Mouse (Mus musculus): ENCODE results near the gene AC140267.1. TPM values are rescaled to one million over a fixed set of nuclear protein-coding genes. Genes with fewer than 3 reads are reported as not detected.

The AC140267.1 gene
- polyA plus RNA-seq (2016; fragmentation: Nextera tagmentation; extraction: Ambion mirVana): 9.5 TPM in 1 of 2 replicates, not detected in the other

- H3K9ac ChIP-seq: peak within 1 kb of the TSS; percentile 86
- peak within 1 kb of the TSS; percentile 86 for H3K4me2 ChIP-seq (replicated peaks)
- WGBS: 97% methylated on average over 9 of the region's 9 CpGs
- no peak within 1 kb of the TSS for H3K27ac ChIP-seq
- H3K4me3 ChIP-seq: peak within 1 kb of the TSS; percentile 94
- H3K27me3 ChIP-seq (replicated peaks): no peaks in the 10 kb centered on the region
- peaks cover 39% of the 10 kb centered on the region for H3K36me3 ChIP-seq
- H3K4me1 ChIP-seq: peaks cover 11% of the 10 kb centered on the region
- no peaks in the 10 kb centered on the region for H3K9me3 ChIP-seq
- ATAC-seq (ENCODE audit: low FRiP score, low read depth): no peak
Observed at GRCm38 (mm10) chr15:80235535-80235934, at the start of gene AC140267.1. TSS of gene AC140267.1 (plus strand) at chr15:80235835.

DNA sequence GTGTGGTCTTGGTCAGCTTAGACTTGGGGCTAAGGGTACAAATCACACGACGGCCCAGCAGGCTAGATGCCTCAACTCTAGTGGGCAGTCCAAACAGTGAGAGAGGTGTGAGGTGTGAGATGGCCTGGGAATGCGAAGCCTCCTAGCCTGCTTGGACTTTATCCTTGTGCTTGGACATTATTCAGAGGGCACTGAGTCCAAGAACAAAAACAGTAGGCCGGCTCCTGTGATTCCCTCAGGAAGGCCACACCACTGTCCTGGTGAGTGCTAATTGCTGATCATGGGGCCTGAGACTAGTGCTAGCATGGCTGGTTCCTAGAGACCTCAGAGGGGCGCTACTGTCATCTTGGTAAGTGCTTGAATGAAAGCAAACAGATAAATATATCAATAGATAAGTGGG, 46.7 kb upstream of the AC140267.1 start:
- Histone ChIP-seq H3K27me3 (replicated peaks) (no peaks in the 10 kb centered on the region), H3K36me3 (no peaks in the 10 kb centered on the region), H3K9me3 (no peaks in the 10 kb centered on the region), H3K9ac (no peak overlapping the region), H3K4me3 (no peak overlapping the region), H3K4me2 (replicated peaks) (no peak overlapping the region), H3K27ac (no peak overlapping the region), H3K4me1 (peaks cover 12% of the 10 kb centered on the region; the same call in 1 of the 2 replicates)
- ATAC-seq (ENCODE audit: low FRiP score, low read depth): no peak
- WGBS: 83% methylated on average over 5 of the region's 5 CpGs

- Histone ChIP-seq H3K4me2 (replicated peaks) (no peak overlapping the region), H3K9me3 (no peaks in the 10 kb centered on the region), H3K4me1 (peaks cover 12% of the 10 kb centered on the region; the same call in 1 of the 2 replicates), H3K4me3 (no peak overlapping the region), H3K36me3 (no peaks in the 10 kb centered on the region), H3K27ac (no peak overlapping the region), H3K9ac (no peak overlapping the region), H3K27me3 (replicated peaks) (no peaks in the 10 kb centered on the region)
- 65% methylated on average over 4 of the region's 4 CpGs for WGBS
- no peak for ATAC-seq (ENCODE audit: low FRiP score, low read depth)
Observed at GRCm38 (mm10) chr15:80190075-80190474, 45.6 kb upstream of the AC140267.1 start.

DNA sequence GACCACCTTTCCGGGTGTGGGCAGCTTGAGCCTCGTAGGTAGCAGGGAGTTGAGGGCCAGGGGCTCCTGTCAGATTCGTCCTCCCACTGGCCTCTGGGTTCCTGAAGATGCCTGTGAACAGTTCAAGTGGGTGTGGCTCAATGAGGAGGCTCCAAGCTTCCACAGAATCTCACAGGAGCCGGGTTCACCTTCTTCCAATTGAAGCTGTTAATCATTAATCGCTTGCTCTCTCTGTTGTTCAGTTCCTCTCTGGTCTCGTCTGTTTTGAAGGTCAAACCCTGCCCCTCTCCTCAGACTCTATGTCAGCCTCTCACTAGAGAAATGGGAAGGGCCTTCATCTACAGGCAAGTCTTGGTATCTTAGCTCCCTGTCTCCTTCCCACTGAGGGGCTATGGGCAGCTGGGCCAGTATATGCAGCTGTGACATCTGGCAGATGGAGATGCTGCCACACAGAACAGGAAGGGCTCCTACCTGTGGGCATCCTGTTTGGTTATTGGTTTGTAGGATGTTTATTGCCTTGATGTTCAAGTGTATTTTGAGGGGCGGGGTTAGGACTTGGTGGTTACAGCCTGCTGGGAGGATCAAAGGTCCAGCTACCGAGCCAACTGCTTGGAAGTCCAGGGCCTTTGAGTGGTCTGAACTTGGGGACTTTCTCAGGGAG, 43.9 kb upstream of the AC140267.1 start:
- H3K4me1 ChIP-seq: peaks cover 12% of the 10 kb centered on the region; the same call in 1 of the 2 replicates
- no peak overlapping the region for H3K27ac ChIP-seq
- no peaks in the 10 kb centered on the region for H3K9me3 ChIP-seq
- no peak overlapping the region for H3K4me3 ChIP-seq
- H3K36me3 ChIP-seq: no peaks in the 10 kb centered on the region; the same call in 1 of the 2 replicates
- no peak for ATAC-seq (ENCODE audit: low FRiP score, low read depth)
- 58% methylated on average over 8 of the region's 8 CpGs for WGBS
- H3K4me2 ChIP-seq (replicated peaks): no peak overlapping the region
- H3K9ac ChIP-seq: no peak overlapping the region
- no peaks in the 10 kb centered on the region for H3K27me3 ChIP-seq (replicated peaks)

DNA sequence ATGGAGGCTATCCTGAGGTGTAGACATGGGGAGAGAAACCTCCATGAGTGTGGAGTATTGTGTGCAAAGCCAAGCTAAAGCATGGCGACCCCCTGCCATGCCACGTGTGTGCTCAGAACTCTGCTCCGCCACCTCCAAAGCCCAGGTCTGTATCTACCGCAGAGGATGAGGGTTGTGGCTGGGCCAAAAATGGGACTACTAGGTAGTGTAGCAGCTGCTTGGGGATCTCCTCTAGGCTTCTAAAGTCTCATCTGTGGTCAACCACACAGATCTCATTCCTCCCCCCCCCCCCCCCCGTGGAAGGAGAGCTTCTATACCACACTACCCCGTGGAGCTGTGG, 43.4 kb upstream of the AC140267.1 start:
- Histone ChIP-seq H3K36me3 (no peaks in the 10 kb centered on the region; the same call in 1 of the 2 replicates), H3K4me3 (no peak overlapping the region), H3K27ac (no peak overlapping the region), H3K4me2 (replicated peaks) (no peak overlapping the region), H3K27me3 (replicated peaks) (no peaks in the 10 kb centered on the region), H3K9me3 (no peaks in the 10 kb centered on the region), H3K9ac (no peak overlapping the region), H3K4me1 (peaks cover 12% of the 10 kb centered on the region; the same call in 1 of the 2 replicates)
- ATAC-seq (ENCODE audit: low FRiP score, low read depth): no peak
- 95% methylated on average over 6 of the region's 6 CpGs for WGBS

GRCm38 (mm10) chr15:80192847-80193246, 42.8 kb upstream of the AC140267.1 start:
- no peaks in the 10 kb centered on the region for H3K27me3 ChIP-seq (replicated peaks)
- H3K36me3 ChIP-seq: no peaks in the 10 kb centered on the region; the same call in none of the 2 replicates
- H3K9me3 ChIP-seq: 0 out of 2 replicates have a peak, but pooled peaks cover 5% of the 10 kb centered on the region
- H3K4me1 ChIP-seq: peaks cover 12% of the 10 kb centered on the region; the same call in 1 of the 2 replicates
- WGBS: 81% methylated on average over 7 of the region's 7 CpGs
- H3K9ac ChIP-seq: no peak overlapping the region
- ATAC-seq (ENCODE audit: low FRiP score, low read depth): no peak
- no peak overlapping the region for H3K4me3 ChIP-seq
- H3K27ac ChIP-seq: no peak overlapping the region
- no peak overlapping the region for H3K4me2 ChIP-seq (replicated peaks)

DNA sequence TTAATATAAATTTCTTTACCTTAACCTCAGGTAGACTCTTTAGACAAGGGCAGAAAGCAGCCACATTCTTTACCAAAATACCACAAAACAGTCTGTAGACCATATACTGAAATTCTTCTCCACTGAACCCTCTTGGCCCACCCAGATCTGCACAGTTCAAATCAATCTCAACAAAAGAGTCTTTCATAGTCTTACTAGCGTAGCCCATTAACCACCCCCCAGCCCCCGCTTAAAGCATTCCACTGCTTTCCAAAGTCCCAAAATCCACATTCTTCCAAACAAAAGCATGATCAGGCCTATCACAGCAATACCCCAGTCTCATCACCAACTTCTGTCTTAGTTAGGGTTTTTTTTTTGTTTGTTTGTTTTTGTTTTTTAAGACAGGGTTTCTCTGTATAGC, 36.1 kb upstream of the AC140267.1 start:
- 44% methylated on average over 2 of the region's 2 CpGs for WGBS
- 0 out of 2 replicates have a peak, but pooled peaks cover 6% of the 10 kb centered on the region for H3K9me3 ChIP-seq
- no peak overlapping the region for H3K27ac ChIP-seq
- ATAC-seq (ENCODE audit: low FRiP score, low read depth): no peak
- H3K36me3 ChIP-seq: no peaks in the 10 kb centered on the region; the same call in none of the 2 replicates
- H3K9ac ChIP-seq: no peak overlapping the region
- no peaks in the 10 kb centered on the region for H3K27me3 ChIP-seq (replicated peaks)
- no peak overlapping the region for H3K4me3 ChIP-seq
- H3K4me2 ChIP-seq (replicated peaks): no peak overlapping the region
- no peaks in the 10 kb centered on the region for H3K4me1 ChIP-seq

DNA sequence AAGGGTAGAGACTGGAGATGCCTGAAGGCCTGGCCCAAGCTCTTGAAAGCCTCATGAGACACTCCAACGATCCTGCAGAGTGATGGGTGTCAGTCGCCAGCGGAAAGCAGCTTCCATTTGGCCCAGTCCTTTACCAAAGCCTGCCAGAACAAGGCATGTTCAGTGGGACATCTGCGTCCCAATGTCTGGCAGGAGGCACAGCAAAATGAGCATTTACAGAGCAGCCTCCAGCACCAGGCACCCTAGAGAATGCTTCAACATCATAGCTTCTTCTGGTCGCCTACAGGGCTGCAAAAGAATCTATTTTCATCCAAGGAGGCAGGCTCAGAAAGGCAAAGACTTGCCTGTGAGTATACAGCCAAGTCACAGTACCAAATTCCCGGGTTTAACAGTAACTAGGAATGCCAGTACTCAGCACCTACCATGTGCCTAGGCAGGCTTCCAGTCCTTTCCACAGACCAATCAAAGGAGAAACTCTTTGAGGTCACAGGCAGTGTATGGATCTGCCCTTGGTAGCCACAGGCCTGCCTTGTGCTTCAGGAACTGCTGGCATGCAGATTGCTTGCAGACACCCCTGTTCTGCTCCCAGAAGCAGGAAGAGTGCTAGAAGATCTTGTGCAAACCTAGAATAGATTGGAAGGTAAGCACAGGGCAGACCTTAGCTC, 33.4 kb upstream of the AC140267.1 start:
- ATAC-seq (ENCODE audit: low FRiP score, low read depth): no peak
- Histone ChIP-seq H3K36me3 (no peaks in the 10 kb centered on the region; the same call in 1 of the 2 replicates), H3K4me3 (no peak overlapping the region), H3K9me3 (0 out of 2 replicates have a peak, but pooled peaks cover 6% of the 10 kb centered on the region), H3K4me2 (replicated peaks) (no peak overlapping the region), H3K4me1 (no peaks in the 10 kb centered on the region), H3K27ac (no peak overlapping the region), H3K27me3 (replicated peaks) (no peaks in the 10 kb centered on the region), H3K9ac (no peak overlapping the region)
- 87% methylated on average over 6 of the region's 6 CpGs for WGBS

- Histone ChIP-seq H3K4me3 (no peak overlapping the region), H3K36me3 (no peaks in the 10 kb centered on the region), H3K9ac (no peak overlapping the region), H3K4me1 (0 out of 2 replicates have a peak, but pooled peaks cover under 1% of the 10 kb centered on the region), H3K9me3 (no peaks in the 10 kb centered on the region), H3K4me2 (replicated peaks) (no peak overlapping the region), H3K27ac (no peak overlapping the region), H3K27me3 (replicated peaks) (no peaks in the 10 kb centered on the region)
- ATAC-seq (ENCODE audit: low FRiP score, low read depth): no peak
- WGBS: 43% methylated on average over 4 of the region's 4 CpGs
Observed at GRCm38 (mm10) chr15:80203406-80203805, 32.2 kb upstream of the AC140267.1 start.

- peaks cover 6% of the 10 kb centered on the region for H3K36me3 ChIP-seq
- no peak overlapping the region for H3K27ac ChIP-seq
- H3K4me1 ChIP-seq: 0 out of 2 replicates have a peak, but pooled peaks cover 5% of the 10 kb centered on the region
- H3K4me3 ChIP-seq: no peak overlapping the region
- H3K4me2 ChIP-seq (replicated peaks): no peak overlapping the region
- WGBS: 81% methylated on average over 3 of the region's 3 CpGs
- H3K9me3 ChIP-seq: no peaks in the 10 kb centered on the region
- ATAC-seq (ENCODE audit: low FRiP score, low read depth): no peak
- H3K9ac ChIP-seq: no peak overlapping the region
- H3K27me3 ChIP-seq (replicated peaks): no peaks in the 10 kb centered on the region
Observed at GRCm38 (mm10) chr15:80206057-80206565, 29.5 kb upstream of the AC140267.1 start.

- 0 out of 2 replicates have a peak, but pooled peaks cover 5% of the 10 kb centered on the region for H3K4me1 ChIP-seq
- WGBS: 26% methylated on average over 4 of the region's 4 CpGs
- no peak for ATAC-seq (ENCODE audit: low FRiP score, low read depth)
- no peak overlapping the region for H3K9ac ChIP-seq
- H3K4me3 ChIP-seq: no peak overlapping the region
- no peak overlapping the region for H3K4me2 ChIP-seq (replicated peaks)
- H3K36me3 ChIP-seq: peaks cover 29% of the 10 kb centered on the region
- no peaks in the 10 kb centered on the region for H3K9me3 ChIP-seq
- H3K27me3 ChIP-seq (replicated peaks): no peaks in the 10 kb centered on the region
- no peak overlapping the region for H3K27ac ChIP-seq
Observed at GRCm38 (mm10) chr15:80208446-80208845, 27.2 kb upstream of the AC140267.1 start.

DNA sequence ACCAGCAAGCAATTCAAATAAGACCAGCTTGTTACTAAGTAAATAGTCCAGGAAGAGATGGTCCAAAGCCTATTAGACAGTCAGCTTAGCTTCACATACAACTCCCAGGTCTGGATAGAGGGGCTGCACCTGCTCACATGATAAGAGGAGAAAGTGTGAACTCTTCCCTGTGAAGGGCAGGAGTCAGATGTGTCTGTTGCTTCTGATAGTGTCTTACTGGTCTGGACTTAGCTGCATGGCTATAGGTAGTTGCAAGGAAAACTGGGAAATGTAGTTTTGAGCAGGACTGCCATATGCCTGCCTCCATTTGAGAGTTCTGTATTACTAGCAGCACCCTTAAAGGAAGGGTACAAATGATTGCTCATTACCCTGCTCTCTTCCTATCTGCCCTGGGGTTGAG, 21.9 kb upstream of the AC140267.1 start:
- Histone ChIP-seq H3K4me2 (replicated peaks) (no peak overlapping the region), H3K4me1 (0 out of 2 replicates have a peak, but pooled peaks cover 2% of the 10 kb centered on the region), H3K27ac (no peak overlapping the region), H3K27me3 (replicated peaks) (no peaks in the 10 kb centered on the region), H3K9ac (no peak overlapping the region), H3K4me3 (no peak overlapping the region), H3K36me3 (peaks cover 30% of the 10 kb centered on the region), H3K9me3 (no peaks in the 10 kb centered on the region)
- ATAC-seq (ENCODE audit: low FRiP score, low read depth): no peak

All from neural tube, embryonic 12.5 days (tissue).